Mouse (Mus musculus): ENCODE data around the gene Wdr38.

Gene Wdr38

GRCm38 (mm10) chr2:39040215-39040614 is 42.9 kb downstream of the Wdr38 start:
- no peak for ATAC-seq (ENCODE audit: insufficient number of reproducible peaks, low FRiP score, low TSS enrichment)

DNA sequence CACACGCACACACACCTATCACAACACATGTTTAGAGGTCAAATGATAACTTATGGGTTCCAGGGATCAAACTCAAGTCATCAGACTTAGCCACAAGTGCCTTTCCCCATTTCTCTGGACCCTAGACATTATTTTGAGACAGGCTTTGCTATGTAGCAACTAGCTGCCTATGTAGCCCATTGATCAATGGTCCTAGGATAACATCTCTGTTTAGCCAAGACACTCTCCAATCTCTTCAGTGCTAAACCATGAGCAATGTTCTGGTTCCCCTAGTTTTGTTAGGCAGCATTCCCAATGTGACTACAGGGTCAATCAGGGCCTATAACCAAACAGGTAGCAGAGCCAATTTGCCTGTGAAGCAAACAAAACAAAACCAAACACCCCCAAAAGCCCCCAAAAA is 51.2 kb downstream of the Wdr38 start:
- no peak for ATAC-seq (ENCODE audit: insufficient number of reproducible peaks, low FRiP score, low TSS enrichment)

Data from cerebellum, adult (tissue).